Mouse (Mus musculus) left cerebral cortex, postnatal 14 days (tissue): ENCODE measurements around the gene Tspan31. TPM values are rescaled to one million over a fixed set of nuclear protein-coding genes. Genes with fewer than 3 reads are reported as not detected.
"Not testable (repeated sequence)": the region's sequence is repeated elsewhere in the genome, so short reads cannot be mapped to it uniquely, and the experiment has no call there.

Experiments used
- DNase-seq, 2 experiments: peaks; one replicate each; pipeline ENCODE4 v3.0.0; 2021 to 2022; ENCODE audit warnings: low spot score in 2 of 2, mixed read lengths in 1 of 2
- intact Hi-C: fragments of 180-260 bp; cut with DNase I; formaldehyde crosslinking; loops from one replicate; pipeline ENCODE4 v1.15.1; 2025
- total RNA-seq, 2 experiments: library from RNA; stranded (reverse); gene quantifications; 2 replicates each; pipeline ENCODE4 v1.2.3; 2021

The Tspan31 gene
- total RNA-seq, 2 experiments from 2014 or later = 67.1 to 74.5 TPM

DNA sequence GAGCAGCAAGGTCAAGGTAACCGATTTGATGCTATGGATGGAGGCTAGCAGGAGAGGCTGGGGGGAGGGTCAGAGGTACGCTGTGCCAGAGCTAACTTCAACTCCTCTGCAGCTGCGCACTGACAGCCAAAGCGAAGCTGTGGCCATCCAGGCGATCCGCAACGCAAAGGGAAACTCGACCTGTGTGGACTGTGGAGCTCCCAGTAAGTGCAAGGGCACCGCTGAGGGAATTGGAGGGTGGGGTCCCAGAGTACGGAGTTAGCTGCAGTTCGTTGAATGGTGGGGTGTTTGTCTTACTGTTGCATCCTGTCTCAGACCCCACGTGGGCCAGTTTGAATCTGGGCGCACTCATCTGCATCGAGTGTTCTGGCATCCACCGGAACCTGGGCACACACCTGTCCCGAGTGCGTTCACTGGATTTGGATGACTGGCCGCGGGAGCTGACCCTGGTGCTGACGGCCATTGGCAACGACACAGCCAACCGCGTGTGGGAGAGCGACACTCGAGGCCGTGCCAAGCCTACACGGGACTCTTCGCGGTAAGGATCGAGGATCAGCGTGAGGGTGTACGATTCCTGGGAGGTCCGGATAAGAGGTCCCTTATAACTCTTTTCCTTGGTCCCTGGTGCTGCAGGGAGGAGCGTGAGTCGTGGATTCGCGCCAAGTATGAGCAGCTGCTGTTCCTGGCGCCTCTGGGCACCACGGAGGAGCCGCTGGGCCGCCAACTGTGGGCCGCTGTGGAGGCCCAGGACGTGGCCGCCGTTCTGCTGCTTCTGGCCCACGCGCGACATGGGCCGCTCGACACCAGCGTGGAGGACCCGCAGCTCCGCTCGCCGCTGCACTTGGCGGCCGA is 20.7 kb upstream of the Tspan31 start:
- intact Hi-C loops = no loop called here
- DNase-seq = peak in 1 of 2 experiments; percentile 72

DNA sequence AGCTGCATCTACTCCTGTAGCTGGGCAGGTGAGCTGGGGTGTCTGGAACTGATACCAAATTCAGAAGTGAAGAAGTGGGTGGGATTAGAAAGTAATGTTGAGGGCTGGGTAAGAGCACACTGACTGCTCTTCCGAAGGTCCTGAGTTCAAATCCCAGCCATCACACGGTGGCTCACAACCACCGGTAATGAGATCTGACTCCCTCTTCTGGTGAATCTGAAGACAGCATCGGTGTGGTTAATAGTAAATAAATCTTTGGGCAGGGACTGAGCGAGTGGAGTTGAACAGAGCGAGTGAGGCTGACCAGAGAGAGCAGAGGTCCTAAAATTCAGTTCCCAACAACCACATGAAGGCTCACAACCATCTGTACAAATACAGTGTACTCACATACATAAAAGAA is 15.6 kb upstream of the Tspan31 start:
- intact Hi-C loops = no loop called here
- no peak for DNase-seq

DNA sequence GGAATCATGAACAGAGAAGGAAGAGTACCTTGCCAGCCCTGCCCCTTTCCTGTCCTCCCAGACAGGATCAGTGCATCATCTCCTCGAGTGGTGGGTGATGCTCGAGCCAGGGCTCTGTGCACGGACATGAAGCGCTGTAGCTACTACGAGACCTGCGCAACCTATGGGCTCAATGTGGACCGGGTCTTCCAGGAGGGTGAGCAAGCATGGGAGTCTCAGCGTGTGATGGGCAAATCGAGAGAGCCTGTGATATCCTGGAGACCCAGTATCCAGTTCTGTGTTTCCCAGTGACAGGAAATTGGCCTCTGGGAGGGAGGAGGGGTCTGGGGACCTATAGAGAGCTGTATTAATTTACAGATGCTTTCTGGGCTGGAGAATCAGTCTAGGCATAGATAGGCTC is 15.0 kb upstream of the Tspan31 start:
- no peak for DNase-seq
- intact Hi-C loops = no loop called here

DNA sequence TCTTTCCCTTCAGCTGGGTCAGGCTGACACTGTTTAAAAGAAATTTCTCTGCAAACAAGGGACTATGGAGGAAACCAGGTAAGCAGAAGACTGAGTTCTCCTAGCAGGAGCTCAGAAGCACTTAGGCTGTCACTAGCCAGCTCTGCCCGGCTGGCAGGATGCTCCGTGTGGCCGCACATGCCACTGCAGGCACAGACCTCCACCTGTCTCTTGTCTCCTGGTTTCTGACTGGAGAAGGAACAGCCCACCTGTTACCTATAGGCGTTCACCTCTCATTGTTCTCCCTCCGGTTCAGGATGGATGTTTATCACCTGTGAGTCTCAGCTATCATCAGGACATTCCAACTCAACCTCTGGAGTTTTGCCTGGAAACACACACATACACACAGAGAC is 13.8 kb upstream of the Tspan31 start:
- intact Hi-C loops = no loop called here
- no peak for DNase-seq

DNA sequence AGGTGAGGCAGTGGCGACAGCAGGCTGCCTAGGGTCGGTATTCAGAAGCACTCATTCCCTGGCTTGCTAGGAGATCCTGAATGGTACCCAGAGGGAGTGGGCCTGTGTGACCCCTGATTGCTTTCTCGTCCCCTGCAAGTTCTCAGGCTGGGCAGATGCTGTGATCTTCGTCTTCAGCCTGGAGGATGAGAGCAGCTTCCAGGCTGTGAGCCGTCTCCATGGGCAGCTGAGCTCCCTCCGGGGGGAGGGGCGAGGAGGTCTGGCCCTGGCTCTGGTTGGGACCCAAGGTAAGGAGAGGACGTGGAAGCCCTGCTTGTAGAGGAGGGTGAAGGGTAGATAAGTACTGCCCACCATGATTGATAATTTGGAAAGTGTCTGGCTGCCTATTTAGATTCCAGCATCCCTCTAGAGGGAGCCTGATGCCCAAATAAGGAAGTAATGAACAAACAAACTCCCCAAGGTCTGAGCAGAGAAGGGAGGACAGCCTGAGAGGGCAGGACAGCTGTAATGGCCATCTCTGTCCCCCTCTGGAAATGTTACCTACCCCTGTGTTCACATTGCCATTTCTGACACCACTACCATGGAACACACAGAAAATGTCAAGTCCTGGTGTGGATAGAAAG is 13.3 kb upstream of the Tspan31 start:
- no peak for DNase-seq
- intact Hi-C loops = no loop called here

DNA sequence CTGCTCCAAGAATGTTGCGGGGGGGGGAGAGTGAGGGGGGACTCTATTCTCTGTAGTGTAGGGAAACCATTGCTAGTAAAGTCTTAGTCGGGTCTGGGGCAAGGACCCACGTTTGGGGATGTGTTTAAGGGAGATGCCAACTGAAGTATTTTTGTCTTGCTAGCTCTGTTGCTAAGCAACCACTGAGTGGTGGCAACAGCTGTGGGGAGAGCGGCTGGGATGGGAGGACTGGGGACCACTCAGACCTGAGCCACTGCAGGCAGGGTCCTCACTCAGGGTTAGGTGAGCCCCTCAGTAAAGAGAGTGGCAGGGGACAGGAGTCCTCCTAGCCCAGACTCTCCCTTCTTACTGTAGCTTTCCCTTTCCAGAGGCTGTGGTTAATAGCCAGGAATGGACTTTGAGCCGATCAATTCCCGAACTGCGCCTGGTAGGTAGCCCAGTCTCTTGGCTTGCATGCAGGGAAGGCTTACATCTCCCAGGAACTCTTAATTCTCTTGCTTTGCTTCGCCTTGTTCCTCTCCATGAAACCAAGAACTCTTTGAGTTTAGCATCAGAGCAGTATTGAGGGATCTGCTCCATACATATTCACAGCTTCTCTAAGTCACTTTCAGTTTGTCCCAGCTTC is 12.0 kb upstream of the Tspan31 start:
- intact Hi-C loops = no loop called here
- DNase-seq = peak in 1 of 2 experiments; percentile 64

DNA sequence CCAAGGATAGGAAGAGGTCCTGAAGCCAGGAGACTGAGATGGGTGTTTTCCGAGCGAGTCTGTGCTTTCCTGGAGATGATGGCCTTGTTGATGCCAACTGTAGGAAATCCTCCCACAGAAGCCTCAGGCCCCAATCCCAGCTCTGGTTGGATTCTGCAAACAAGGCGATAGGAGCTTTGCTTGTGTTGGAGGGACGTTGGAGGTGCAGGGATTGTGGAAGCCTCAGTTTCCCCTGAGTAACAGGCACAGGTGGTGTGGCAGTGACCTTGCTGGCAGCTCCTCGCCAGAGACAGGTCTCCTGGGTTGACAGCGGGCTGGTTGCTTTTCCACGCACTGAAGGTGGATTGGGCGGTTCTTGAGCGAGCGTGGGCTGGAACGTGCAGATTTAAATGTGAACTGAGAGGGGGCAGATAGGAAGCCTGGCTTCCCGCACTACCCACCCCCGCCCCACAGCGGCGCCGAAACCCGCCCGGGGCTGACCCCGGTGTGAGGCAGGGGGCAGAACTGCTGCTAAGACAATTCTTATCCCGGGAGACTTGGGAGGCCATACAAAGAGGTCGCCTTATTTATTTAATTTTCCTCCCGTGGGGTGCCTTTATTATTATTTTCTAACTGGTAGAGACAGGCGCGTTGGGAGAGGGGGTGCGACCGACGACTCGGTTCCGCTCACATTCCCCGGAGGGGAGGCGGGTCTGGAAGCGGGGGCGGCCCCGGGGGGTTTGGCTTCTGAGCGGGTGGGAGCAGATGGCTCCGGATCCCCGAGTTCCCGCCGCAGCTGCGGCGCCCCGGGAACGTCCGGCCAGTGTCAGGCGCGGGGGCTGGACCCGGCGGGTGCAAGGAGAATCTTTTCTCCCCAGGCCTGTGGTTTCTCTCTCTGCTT is 11.1 kb upstream of the Tspan31 start:
- peak; percentile 69 to 70 for DNase-seq
- intact Hi-C loops = no loop called here

DNA sequence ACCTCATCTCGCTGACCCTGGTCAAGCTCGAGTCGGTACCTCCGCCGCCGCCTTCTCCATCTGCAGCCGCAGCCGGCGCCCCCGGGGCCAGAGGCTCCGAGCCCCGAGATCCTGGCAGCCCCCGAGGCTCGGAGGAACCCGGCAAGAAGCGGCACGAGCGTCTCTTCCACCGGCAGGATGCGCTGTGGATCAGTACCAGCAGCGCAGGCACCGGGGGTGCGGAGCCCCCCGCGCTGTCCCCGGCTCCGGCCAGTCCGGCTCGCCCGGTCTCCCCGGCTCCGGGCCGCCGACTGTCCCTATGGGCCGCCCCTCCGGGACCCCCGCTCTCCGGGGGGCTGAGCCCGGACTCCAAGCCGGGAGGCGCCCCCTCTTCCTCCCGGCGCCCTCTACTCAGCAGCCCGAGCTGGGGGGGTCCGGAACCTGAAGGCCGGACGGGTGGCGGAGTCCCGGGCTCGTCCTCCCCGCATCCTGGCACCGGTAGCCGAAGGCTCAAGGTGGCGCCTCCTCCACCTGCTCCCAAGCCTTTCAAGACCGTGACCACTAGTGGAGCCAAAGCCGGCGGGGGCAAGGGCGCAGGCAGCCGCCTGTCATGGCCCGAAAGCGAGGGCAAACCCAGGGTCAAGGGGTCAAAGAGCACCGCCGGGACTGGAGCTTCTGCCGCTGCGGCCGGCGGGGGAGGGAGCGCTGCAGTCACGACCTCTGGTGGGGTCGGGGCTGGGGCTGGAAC is 9.8 kb upstream of the Tspan31 start:
- intact Hi-C loops = loop anchor here (5.0 kb wide), 1 partner anchor 92 kb away; no protein-coding TSS in a partner anchor
- DNase-seq = no peak

DNA sequence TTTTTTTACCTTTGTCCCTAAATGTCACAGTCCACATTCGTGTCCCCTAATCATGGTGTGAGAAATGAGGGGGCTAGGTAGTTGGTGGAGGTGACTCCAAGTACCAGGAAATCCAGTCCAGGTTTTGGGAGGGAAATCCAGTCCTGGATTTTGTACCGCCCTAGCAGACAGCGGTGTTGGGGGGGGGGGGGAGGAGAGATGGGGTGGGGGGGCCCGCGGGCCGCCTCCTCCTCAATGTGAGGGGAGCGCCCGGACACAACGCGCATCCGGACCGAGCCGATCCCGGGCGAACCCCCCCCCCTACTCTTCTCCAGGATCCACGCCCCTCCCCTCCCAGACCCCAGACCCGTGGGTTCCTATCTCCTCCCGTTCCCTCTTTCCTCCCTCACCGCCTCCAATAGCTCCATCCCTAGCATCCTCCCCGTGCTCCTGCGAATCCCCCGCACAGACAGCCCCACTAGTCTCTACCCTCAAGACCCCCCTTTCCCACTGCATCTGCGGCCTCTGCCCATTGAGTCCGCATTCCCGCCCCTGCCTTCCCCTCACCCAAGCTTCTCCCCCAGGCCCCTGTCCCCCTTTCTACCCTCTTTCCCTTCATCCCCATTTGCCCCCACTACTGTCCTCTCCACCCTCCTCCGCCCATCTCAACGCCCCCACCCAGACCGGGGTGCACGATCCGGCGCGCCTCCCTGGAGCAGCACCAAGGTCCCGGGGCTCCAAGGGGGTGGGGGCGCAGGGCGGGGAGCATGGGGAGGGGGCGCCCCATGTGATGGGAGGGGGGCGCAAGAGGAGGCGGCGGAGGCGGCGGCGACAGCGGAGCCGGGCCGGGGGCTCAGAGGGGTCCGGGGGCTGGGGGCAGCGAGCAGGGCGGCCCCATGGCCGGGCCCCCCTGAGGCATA is 8.9 kb upstream of the Tspan31 start:
- DNase-seq = peak; percentile 82 to 84
- intact Hi-C loops = loop anchor here (5.0 kb wide), 1 partner anchor 93 kb away; no protein-coding TSS in a partner anchor

DNA sequence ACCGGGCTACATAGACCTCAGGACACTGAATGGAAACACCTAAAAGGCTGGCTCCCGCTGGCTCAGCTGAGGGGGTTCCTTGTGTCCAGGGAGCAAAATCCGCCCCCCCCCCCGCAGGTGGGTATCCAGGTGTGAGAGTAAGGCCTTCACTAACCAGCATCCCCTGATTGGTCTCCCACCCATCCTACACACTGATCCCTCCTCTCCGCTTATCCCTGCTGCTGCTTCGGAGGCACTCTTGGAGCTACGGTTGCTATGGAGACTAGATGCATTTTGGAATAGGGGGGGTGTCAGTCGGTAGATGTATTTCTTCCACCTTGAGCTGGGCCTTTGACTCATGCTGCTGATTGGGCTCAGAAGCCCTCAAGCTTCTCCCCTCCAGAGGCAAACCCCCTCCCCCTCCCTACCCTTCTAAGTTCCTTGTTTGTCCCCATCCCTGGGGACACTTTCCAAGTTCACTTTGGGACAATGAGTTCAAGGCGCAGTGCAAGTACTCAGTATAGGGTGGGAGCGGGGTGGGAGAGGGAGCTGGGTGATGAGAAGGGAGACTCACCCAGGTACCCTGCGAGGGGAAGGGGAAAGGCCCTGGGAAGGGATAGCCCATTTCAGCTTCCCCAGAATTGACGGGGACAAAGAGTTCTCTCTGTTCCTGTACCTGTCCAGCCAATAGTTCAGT is 8.1 kb upstream of the Tspan31 start:
- peak; percentile 67 to 88 for DNase-seq
- intact Hi-C loops = loop anchor here (5.0 kb wide), 1 partner anchor 94 kb away; no protein-coding TSS in a partner anchor

DNA sequence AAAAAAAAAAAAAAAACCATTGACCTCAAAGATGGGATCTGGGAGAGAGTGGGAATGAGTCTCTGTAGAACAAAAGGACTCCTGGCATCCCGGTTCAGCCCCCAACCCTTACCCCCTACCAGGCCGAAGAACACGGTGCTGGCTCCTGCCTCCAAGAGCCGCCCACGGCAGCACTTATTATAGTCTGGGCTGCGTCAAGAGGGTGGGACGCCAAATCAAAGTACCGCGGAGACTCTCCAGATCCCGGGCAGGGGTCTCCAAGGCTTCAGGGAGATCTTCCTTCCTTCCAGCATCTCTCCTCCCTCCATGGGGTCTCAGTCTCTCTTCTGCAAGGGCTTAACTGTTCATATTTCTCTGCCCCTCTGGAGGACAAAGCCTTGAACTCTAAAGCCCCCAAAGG is 7.5 kb upstream of the Tspan31 start:
- intact Hi-C loops = loop anchor here (5.0 kb wide), 1 partner anchor 95 kb away; no protein-coding TSS in a partner anchor
- DNase-seq = peak; percentile 60 to 68

DNA sequence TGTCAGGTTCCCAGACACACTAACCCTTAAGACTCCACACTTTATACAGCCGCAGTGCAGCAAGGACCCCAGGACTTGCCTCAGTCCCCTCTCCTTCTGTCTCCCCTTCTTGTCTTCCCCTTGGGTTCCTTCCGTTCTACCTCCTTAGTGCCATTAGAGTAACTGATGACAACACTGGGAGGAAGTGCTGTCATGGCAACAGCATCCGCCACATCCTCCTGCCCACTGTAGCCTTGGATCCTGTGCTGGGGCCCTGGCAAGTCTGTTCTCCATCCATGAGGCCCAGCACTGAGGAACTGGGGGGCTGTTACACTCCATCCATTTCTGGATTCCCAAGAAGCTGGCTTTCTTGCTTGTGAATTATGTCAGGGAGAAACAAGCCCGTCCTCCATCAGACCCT is 6.0 kb upstream of the Tspan31 start:
- DNase-seq = peak in 1 of 2 experiments; percentile 58
- intact Hi-C loops = loop anchor here (5.0 kb wide), 1 partner anchor 96 kb away; no protein-coding TSS in a partner anchor

DNA sequence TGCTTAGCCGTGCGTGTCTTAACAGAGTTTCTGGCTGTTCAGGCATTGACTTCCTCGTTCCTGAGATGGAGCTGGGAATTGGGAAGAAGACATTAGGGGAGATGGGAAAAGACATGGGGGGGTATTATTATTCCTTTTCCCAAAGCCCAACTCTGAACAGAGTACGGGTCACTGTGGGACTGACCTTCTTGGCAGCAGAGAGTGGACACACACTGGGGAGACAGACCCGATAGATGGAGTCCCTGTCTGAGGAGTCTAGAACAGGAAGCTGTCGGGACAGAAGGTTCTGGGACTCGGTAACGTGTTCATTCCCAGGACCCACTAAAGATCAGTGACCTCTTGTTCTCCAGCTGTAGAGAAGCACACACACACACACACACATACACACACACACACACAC is 5.6 kb upstream of the Tspan31 start:
- intact Hi-C loops = loop anchor here (5.0 kb wide), 1 partner anchor 97 kb away; no protein-coding TSS in a partner anchor
- no peak for DNase-seq

DNA sequence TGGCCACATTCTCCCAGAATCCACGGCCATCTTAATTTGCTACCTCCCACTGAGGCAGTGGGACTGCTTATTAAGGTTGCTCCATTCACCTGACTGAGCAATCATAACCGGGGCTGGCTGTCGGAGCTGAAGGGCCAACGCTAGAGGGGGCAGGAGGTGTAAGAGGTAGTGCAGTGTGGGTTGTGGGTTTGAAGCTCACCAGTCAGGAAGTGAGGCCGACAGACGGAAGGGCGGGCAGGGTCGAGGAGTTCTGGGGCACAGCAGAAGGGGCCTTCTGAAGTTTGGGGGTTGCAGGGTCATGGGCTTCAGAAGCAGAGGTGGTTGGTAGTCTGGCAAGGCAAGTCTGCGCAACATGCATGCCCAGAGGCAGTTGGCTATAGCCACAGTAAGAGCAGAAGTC is 5.0 kb upstream of the Tspan31 start, which contains the start of gene Agap2:
TSS of gene Agap2 (plus strand) at position 205 of the 400 bp plus-strand sequence.
- no peak for DNase-seq
- intact Hi-C loops = loop anchor here (5.0 kb wide), 1 partner anchor 97 kb away; no protein-coding TSS in a partner anchor

DNA sequence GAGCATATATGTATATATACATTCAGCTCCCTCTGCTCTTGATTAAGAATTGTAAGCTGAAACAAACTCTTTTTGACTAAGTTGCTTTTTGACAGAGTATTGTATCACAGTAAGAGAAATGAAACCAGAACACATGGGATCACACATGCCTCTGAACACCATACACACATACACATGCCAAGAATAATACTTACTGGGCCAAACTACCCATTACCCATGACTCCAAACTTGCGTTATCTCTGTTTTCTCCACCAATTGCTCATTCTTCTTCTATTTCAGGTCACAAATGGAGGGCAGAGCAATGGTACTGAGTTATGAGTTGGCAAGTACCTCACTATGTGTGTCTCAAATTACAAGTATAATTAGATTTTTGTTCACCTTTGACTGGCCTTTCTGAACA is 3.9 kb upstream of the Tspan31 start:
- DNase-seq = no peak
- intact Hi-C loops = no loop called here

DNA sequence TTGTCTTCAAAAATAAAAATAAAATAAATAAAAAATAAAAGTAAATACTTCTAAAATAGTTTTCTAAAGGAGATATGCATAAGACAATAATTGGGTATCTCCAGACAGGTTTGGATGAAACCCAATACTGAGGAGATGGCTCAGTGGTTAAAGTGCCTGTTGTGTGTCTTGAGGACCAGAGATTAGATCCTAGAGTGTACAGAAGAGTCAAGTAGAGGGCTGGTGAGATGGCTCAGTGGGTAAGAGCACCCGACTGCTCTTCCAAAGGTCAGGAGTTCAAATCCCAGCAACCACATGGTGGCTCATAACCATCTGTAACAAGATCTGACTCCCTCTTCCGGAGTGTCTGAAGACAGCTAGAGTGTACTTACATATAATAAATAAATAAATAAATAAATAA is 2.9 kb upstream of the Tspan31 start:
- DNase-seq, intact Hi-C loops: not testable (repeated sequence)

DNA sequence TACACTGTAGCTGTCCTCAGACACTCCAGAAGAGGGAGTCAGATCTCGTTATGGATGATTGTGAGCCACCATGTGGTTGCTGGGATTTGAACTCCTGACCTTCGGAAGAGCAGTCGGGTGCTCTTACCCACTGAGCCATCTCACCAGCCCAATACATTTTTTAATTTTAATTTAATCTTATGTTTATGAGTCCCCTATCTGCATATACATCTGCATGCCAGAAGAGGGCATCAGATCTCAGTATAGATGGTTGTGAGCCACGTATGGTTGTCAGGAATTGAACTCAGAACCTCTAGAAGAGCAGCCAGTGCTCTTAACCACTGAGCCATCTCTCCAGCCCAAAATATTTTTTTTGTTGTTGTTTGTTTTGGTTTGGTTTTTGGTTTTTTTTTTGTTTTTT is 2.2 kb upstream of the Tspan31 start:
- intact Hi-C loops, DNase-seq: not testable (repeated sequence)
